Mouse (Mus musculus) CD4-positive naive resting alpha-beta T cell, adult 57 days (primary cell): ENCODE results near the gene Krtap19-3. TPM values are rescaled to one million over a fixed set of nuclear protein-coding genes. Genes with fewer than 3 reads are reported as not detected.

Experiments
- total RNA-seq: library from RNA; stranded (reverse); gene quantifications from one replicate; pipeline ENCODE4 v1.2.4, GENCODE M21; 2023

Krtap19-3 gene
- total RNA-seq, result not detected

GRCm38 (mm10) chr16:88877938-88878337, at the start of gene Krtap19-3:
TSS of gene Krtap19-3 (minus strand) at chr16:88878038.

GRCm38 (mm10) chr16:88896357-88896756, 18.5 kb upstream of the Krtap19-3 start, which contains the start of gene Krtap19-5:
TSS of gene Krtap19-5 (minus strand) at chr16:88896457.

GRCm38 (mm10) chr16:88884989-88885388, 7.2 kb upstream of the Krtap19-3 start, which contains the start of gene Krtap19-4:
TSS of gene Krtap19-4 (minus strand) at chr16:88885089.

GRCm38 (mm10) chr16:88874169-88874568, 3.7 kb downstream of the Krtap19-3 start, which contains the start of gene Krtap19-2:
TSS of gene Krtap19-2 (minus strand) at chr16:88874269.

GRCm38 (mm10) chr16:88869311-88869710, 8.5 kb downstream of the Krtap19-3 start, which contains the start of gene Krtap19-1:
TSS of gene Krtap19-1 (minus strand) at chr16:88869411.

Other genes with a start within 250 kb of the Krtap19-3 start
- gene Krtap26-1, start 230.2 kb downstream of the Krtap19-3 start, total RNA-seq, result not detected
- not detected for gene Krtap27-1, start 206.4 kb downstream of the Krtap19-3 start, total RNA-seq
- not detected for gene 2310061N02Rik, start 170.1 kb downstream of the Krtap19-3 start, total RNA-seq
- not detected for gene Krtap13-1, start 149.2 kb downstream of the Krtap19-3 start, total RNA-seq
- gene Krtap13, start 126.4 kb downstream of the Krtap19-3 start, total RNA-seq, result not detected
- not detected for gene 2310034C09Rik, start 119.2 kb downstream of the Krtap19-3 start, total RNA-seq
- not detected for gene 2310057N15Rik, start 103.8 kb downstream of the Krtap19-3 start, total RNA-seq
- not detected for gene Gm5965, start 100.1 kb downstream of the Krtap19-3 start, total RNA-seq
- not detected for gene Gm20741, start 65.8 kb downstream of the Krtap19-3 start, total RNA-seq
- gene Krtap15, start 57.8 kb downstream of the Krtap19-3 start, total RNA-seq, result not detected
- not detected for gene Krtap14, start 51.9 kb downstream of the Krtap19-3 start, total RNA-seq
- gene Krtap19-1, start 8.6 kb downstream of the Krtap19-3 start, total RNA-seq, result not detected
- not detected for gene Krtap19-2, start 3.8 kb downstream of the Krtap19-3 start, total RNA-seq
- not detected for gene Krtap19-4, start 7.1 kb upstream of the Krtap19-3 start, total RNA-seq
- gene Krtap19-5, start 18.4 kb upstream of the Krtap19-3 start, total RNA-seq, result not detected
- not detected for gene Krtap19-9b, start 54.2 kb upstream of the Krtap19-3 start, total RNA-seq
- not detected for gene Krtap16-3, start 84.8 kb upstream of the Krtap19-3 start, total RNA-seq
- gene Krtap22-2, start 132.7 kb upstream of the Krtap19-3 start, total RNA-seq, result not detected
- not detected for gene Gm10229, start 137.2 kb upstream of the Krtap19-3 start, total RNA-seq
- gene Krtap6-1, start 153.7 kb upstream of the Krtap19-3 start, total RNA-seq, result not detected
- not detected for gene Gm10228, start 163.4 kb upstream of the Krtap19-3 start, total RNA-seq
- gene Krtap6-5, start 169.8 kb upstream of the Krtap19-3 start, total RNA-seq, result not detected
- not detected for gene 1110025L11Rik, start 186.0 kb upstream of the Krtap19-3 start, total RNA-seq
- not detected for gene Krtap6-3, start 206.0 kb upstream of the Krtap19-3 start, total RNA-seq